Mouse (Mus musculus): ENCODE measurements around the gene Arl15. TPM values are rescaled to one million over a fixed set of nuclear protein-coding genes. Genes with fewer than 3 reads are reported as not detected.
A peak's percentile ranks its signal among the peaks of the same experiment; 100 is the strongest.

Arl15 gene
- polyA plus RNA-seq, 1 experiment from 2014 or later, result 10.6 TPM

GRCm38 (mm10) chr13:113871853-113872252, 77.5 kb downstream of the Arl15 start:
- ATAC-seq (ENCODE audit: low read depth), result peak; percentile 71
- 45% methylated on average over 13 of the region's 13 CpGs for whole genome bisulfite sequencing
- 0 out of 2 replicates have a peak, but pooled peaks cover 2% of the 10 kb centered on the region for H3K4me1 ChIP-seq (replicated peaks; ENCODE audit: control insufficient read depth, insufficient read depth, low read length)
- H3K27me3 ChIP-seq (ENCODE audit: control insufficient read depth, insufficient read depth, low read depth, low read length), result no peaks in the 10 kb centered on the region
- no peak overlapping the region for H3K27ac ChIP-seq (ENCODE audit: low read length)
- no peak overlapping the region for H3K9ac ChIP-seq (ENCODE audit: low read length)
- peak overlapping the region; percentile 17 for H3K4me2 ChIP-seq (ENCODE audit: low read depth, low read length)
- H3K4me3 ChIP-seq (ENCODE audit: low read length), result no peak overlapping the region
- H3K36me3 ChIP-seq (ENCODE audit: control insufficient read depth, insufficient read depth, low read length), result no peaks in the 10 kb centered on the region
- H3K9me3 ChIP-seq (ENCODE audit: control insufficient read depth, low read length), result no peaks in the 10 kb centered on the region

DNA sequence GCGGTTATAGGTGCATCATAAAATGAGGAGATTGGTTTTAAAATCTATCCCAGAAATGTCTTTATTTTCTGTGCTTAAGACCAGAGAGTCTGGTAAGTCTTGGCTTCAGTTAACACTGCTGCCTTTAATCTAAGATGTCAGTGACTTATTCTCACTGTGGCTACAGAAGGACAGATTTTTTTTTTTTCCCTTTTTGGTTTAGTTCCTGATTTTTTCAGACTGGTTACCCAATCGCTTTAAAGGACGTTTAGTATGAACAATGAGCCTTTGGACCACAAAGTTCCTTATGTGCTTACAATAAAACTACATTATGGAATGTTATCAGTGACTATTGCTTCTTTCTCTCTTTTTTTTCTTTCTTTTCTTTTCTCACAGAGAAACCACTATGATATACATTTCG, 81.4 kb downstream of the Arl15 start:
- H3K9ac ChIP-seq (ENCODE audit: low read length), result no peak overlapping the region
- no peak overlapping the region for H3K27ac ChIP-seq (ENCODE audit: low read length)
- H3K4me2 ChIP-seq (ENCODE audit: low read depth, low read length), result no peak overlapping the region
- H3K4me1 ChIP-seq (replicated peaks; ENCODE audit: control insufficient read depth, insufficient read depth, low read length), result no peaks in the 10 kb centered on the region
- WGBS, result 66% methylated on average over 4 of the region's 4 CpGs
- H3K36me3 ChIP-seq (ENCODE audit: control insufficient read depth, insufficient read depth, low read length), result no peaks in the 10 kb centered on the region
- H3K27me3 ChIP-seq (ENCODE audit: control insufficient read depth, insufficient read depth, low read depth, low read length), result no peaks in the 10 kb centered on the region
- no peak overlapping the region for H3K4me3 ChIP-seq (ENCODE audit: low read length)
- H3K9me3 ChIP-seq (ENCODE audit: control insufficient read depth, low read length), result no peaks in the 10 kb centered on the region
- ATAC-seq (ENCODE audit: low read depth), result no peak

DNA sequence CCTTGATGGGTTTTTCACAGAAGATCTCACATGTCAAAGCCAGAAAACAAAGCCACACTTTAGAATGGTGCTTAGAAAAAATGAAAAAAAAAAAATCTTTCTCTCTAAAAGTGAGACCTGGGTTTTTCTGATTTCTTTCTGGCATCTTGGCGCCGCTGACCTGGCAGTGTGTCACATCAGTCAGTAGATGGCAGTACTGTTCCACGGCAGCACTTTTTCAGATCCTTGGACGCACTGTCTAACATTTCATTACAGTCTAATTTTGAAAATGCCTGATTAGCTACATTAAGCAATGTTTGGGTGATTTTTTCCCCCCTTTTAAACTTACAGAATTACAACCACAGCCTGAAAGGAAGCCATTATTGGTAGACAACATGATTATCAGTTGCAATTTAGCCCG, 83.1 kb downstream of the Arl15 start:
- Histone ChIP-seq H3K9ac (ENCODE audit: low read length) (no peak overlapping the region), H3K9me3 (ENCODE audit: control insufficient read depth, low read length) (no peaks in the 10 kb centered on the region), H3K27ac (ENCODE audit: low read length) (no peak overlapping the region), H3K4me2 (ENCODE audit: low read depth, low read length) (no peak overlapping the region), H3K36me3 (ENCODE audit: control insufficient read depth, insufficient read depth, low read length) (no peaks in the 10 kb centered on the region), H3K27me3 (ENCODE audit: control insufficient read depth, insufficient read depth, low read depth, low read length) (no peaks in the 10 kb centered on the region), H3K4me1 (replicated peaks; ENCODE audit: control insufficient read depth, insufficient read depth, low read length) (no peaks in the 10 kb centered on the region), H3K4me3 (ENCODE audit: low read length) (no peak overlapping the region)
- WGBS, result 12% methylated on average over 5 of the region's 5 CpGs
- ATAC-seq (ENCODE audit: low read depth), result peak; percentile 67; the same call in 1 of the 2 replicates

DNA sequence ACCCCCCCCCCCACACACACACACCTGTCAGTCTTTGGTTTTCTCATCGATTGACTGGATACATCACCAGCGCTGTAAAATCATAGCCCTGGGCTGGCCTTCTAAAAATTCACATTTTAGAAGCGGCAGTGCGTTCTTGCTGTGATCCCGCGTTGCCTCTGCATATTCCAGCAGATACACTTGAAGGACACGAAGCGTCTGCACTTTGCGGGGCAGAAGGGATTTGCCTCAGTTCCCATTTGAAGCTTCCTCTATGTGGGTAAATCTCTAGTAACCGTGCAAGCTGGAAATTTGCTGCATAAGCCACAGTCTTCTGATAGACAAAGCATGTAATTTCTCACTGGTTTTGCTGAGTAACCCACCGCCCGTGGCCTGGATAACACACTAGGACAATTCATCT, 84.3 kb downstream of the Arl15 start:
- no peak overlapping the region for H3K4me2 ChIP-seq (ENCODE audit: low read depth, low read length)
- no peak overlapping the region for H3K4me3 ChIP-seq (ENCODE audit: low read length)
- no peak overlapping the region for H3K9ac ChIP-seq (ENCODE audit: low read length)
- no peaks in the 10 kb centered on the region for H3K9me3 ChIP-seq (ENCODE audit: control insufficient read depth, low read length)
- H3K27ac ChIP-seq (ENCODE audit: low read length), result no peak overlapping the region
- H3K27me3 ChIP-seq (ENCODE audit: control insufficient read depth, insufficient read depth, low read depth, low read length), result no peaks in the 10 kb centered on the region
- WGBS, result 86% methylated on average over 12 of the region's 12 CpGs
- no peaks in the 10 kb centered on the region for H3K36me3 ChIP-seq (ENCODE audit: control insufficient read depth, insufficient read depth, low read length)
- H3K4me1 ChIP-seq (replicated peaks; ENCODE audit: control insufficient read depth, insufficient read depth, low read length), result no peaks in the 10 kb centered on the region
- ATAC-seq (ENCODE audit: low read depth), result no peak

GRCm38 (mm10) chr13:113879651-113880327, 85.5 kb downstream of the Arl15 start:
- no peak overlapping the region for H3K27ac ChIP-seq (ENCODE audit: low read length)
- no peaks in the 10 kb centered on the region for H3K9me3 ChIP-seq (ENCODE audit: control insufficient read depth, low read length)
- 57% methylated on average over 20 of the region's 20 CpGs for WGBS
- ATAC-seq (ENCODE audit: low read depth), result no peak
- no peaks in the 10 kb centered on the region for H3K27me3 ChIP-seq (ENCODE audit: control insufficient read depth, insufficient read depth, low read depth, low read length)
- H3K9ac ChIP-seq (ENCODE audit: low read length), result no peak overlapping the region
- no peaks in the 10 kb centered on the region for H3K36me3 ChIP-seq (ENCODE audit: control insufficient read depth, insufficient read depth, low read length)
- no peak overlapping the region for H3K4me2 ChIP-seq (ENCODE audit: low read depth, low read length)
- no peaks in the 10 kb centered on the region for H3K4me1 ChIP-seq (replicated peaks; ENCODE audit: control insufficient read depth, insufficient read depth, low read length)
- H3K4me3 ChIP-seq (ENCODE audit: low read length), result no peak overlapping the region

- no peaks in the 10 kb centered on the region for H3K9me3 ChIP-seq (ENCODE audit: control insufficient read depth, low read length)
- H3K27me3 ChIP-seq (ENCODE audit: control insufficient read depth, insufficient read depth, low read depth, low read length), result no peaks in the 10 kb centered on the region
- H3K4me1 ChIP-seq (replicated peaks; ENCODE audit: control insufficient read depth, insufficient read depth, low read length), result no peaks in the 10 kb centered on the region
- no peak overlapping the region for H3K9ac ChIP-seq (ENCODE audit: low read length)
- no peak overlapping the region for H3K4me2 ChIP-seq (ENCODE audit: low read depth, low read length)
- H3K4me3 ChIP-seq (ENCODE audit: low read length), result no peak overlapping the region
- 40% methylated on average over 19 of the region's 19 CpGs for WGBS
- ATAC-seq (ENCODE audit: low read depth), result no peak
- H3K27ac ChIP-seq (ENCODE audit: low read length), result no peak overlapping the region
- no peaks in the 10 kb centered on the region for H3K36me3 ChIP-seq (ENCODE audit: control insufficient read depth, insufficient read depth, low read length)
Observed at GRCm38 (mm10) chr13:113880564-113881171, 86.4 kb downstream of the Arl15 start.

GRCm38 (mm10) chr13:113882959-113883358, 88.7 kb downstream of the Arl15 start:
- Histone ChIP-seq H3K4me2 (ENCODE audit: low read depth, low read length) (no peak overlapping the region), H3K9ac (ENCODE audit: low read length) (no peak overlapping the region), H3K4me3 (ENCODE audit: low read length) (no peak overlapping the region), H3K36me3 (ENCODE audit: control insufficient read depth, insufficient read depth, low read length) (no peaks in the 10 kb centered on the region), H3K27me3 (ENCODE audit: control insufficient read depth, insufficient read depth, low read depth, low read length) (no peaks in the 10 kb centered on the region), H3K27ac (ENCODE audit: low read length) (no peak overlapping the region), H3K4me1 (replicated peaks; ENCODE audit: control insufficient read depth, insufficient read depth, low read length) (no peaks in the 10 kb centered on the region), H3K9me3 (ENCODE audit: control insufficient read depth, low read length) (no peaks in the 10 kb centered on the region)
- ATAC-seq (ENCODE audit: low read depth), result no peak
- 11% methylated on average over 1 of the region's 1 CpGs for WGBS

GRCm38 (mm10) chr13:113887090-113887489, 92.8 kb downstream of the Arl15 start:
- ATAC-seq (ENCODE audit: low read depth), result no peak

DNA sequence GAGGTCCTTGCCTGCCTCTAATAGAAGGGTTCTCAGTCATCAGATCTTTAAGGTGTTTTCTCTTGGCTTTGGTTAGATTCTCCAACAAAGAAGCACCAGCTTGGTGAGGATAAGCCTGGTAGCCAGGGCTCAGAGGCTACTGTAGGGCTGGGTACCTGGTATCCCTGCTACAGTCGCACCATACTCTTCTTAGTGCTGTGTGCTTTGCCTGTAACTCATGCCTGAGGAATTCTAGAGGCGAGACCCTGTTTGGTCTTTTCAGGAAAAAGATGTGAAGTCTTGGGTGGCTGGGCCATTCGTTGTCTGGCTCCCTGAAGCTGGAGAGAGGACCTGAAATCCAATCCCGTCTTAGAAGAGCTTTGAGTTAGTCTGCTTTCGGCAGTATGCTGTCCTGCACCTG, 93.8 kb downstream of the Arl15 start:
- H3K27me3 ChIP-seq (ENCODE audit: control insufficient read depth, insufficient read depth, low read depth, low read length), result no peaks in the 10 kb centered on the region
- 69% methylated on average over 5 of the region's 5 CpGs for WGBS
- H3K9ac ChIP-seq (ENCODE audit: low read length), result no peak overlapping the region
- no peak for ATAC-seq (ENCODE audit: low read depth)
- H3K4me2 ChIP-seq (ENCODE audit: low read depth, low read length), result no peak overlapping the region
- no peaks in the 10 kb centered on the region for H3K36me3 ChIP-seq (ENCODE audit: control insufficient read depth, insufficient read depth, low read length)
- H3K27ac ChIP-seq (ENCODE audit: low read length), result no peak overlapping the region
- no peaks in the 10 kb centered on the region for H3K4me1 ChIP-seq (replicated peaks; ENCODE audit: control insufficient read depth, insufficient read depth, low read length)
- H3K9me3 ChIP-seq (ENCODE audit: control insufficient read depth, low read length), result no peaks in the 10 kb centered on the region
- H3K4me3 ChIP-seq (ENCODE audit: low read length), result no peak overlapping the region

More at GRCm38 (mm10) chr13:113887090-113887489, 92.8 kb downstream of the Arl15 start:
- Histone ChIP-seq H3K9ac (ENCODE audit: low read length) (no peak overlapping the region), H3K27me3 (ENCODE audit: control insufficient read depth, insufficient read depth, low read depth, low read length) (no peaks in the 10 kb centered on the region), H3K4me2 (ENCODE audit: low read depth, low read length) (no peak overlapping the region), H3K4me1 (replicated peaks; ENCODE audit: control insufficient read depth, insufficient read depth, low read length) (no peaks in the 10 kb centered on the region), H3K9me3 (ENCODE audit: control insufficient read depth, low read length) (no peaks in the 10 kb centered on the region), H3K4me3 (ENCODE audit: low read length) (no peak overlapping the region), H3K36me3 (ENCODE audit: control insufficient read depth, insufficient read depth, low read length) (no peaks in the 10 kb centered on the region), H3K27ac (ENCODE audit: low read length) (no peak overlapping the region)
- 55% methylated on average over 6 of the region's 6 CpGs for WGBS

Data from lung, embryonic 16.5 days (tissue).